ENCODE assay signal across 31 mouse cellular contexts in the genomic region with DNA sequence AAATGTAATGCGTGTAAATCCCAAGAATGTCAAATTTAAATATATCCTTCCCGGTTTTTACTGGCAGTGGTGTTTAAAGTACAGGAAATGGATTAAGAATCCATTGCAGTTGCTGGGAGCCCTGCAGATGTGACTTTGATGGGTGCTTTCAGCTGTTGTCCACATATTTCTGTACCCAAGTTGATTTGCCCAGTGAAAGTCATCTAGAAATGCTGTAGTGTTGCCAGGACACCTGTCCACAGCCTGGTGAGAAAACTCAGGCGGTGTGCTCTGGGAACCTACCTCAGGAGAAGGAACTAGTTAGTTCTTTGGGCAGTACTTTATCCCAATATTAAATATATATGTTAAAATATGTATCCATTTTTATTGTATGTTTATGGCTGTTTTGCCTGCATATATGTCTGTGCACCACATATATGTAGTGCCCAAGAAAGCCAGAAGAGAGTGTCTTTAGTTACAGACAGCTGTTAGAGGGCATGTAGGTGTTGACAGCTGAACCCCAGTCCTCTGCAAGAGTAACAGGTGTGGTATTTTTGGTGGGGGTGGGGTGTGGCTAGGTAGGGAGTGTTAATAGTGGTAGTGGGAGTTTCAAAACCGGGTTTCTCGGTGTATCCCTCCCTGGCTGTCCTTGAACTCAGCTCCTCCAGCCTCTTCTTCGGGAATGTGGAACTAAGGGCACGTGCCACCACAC. TPM values are rescaled to one million over a fixed set of nuclear protein-coding genes. Genes with fewer than 3 reads are reported as not detected.
"Had no signal": no experiment of that assay in that cellular context is flagged by ENCODE, and none has a peak within 500 bp of the region (broad histone marks: within the 10 kb centered on the region; RNA-seq: fewer than 3 reads in every experiment).

No protein-coding gene starts in this region.

- H3K27ac ChIP-seq: heart, adult 2 months; heart, embryonic 13.5 days; heart, embryonic 15.5 days; hindbrain, embryonic 12.5 days; hindbrain, embryonic 14.5 days; hindbrain, postnatal 0 days; kidney, embryonic 15.5 days; kidney, postnatal 0 days; limb, embryonic 12.5 days; liver, embryonic 13.5 days; liver, embryonic 15.5 days had no signal

- H3K9me3 ChIP-seq: heart, embryonic 13.5 days; heart, embryonic 15.5 days; hindbrain, embryonic 12.5 days; kidney, embryonic 15.5 days; limb, embryonic 12.5 days; liver, embryonic 13.5 days; liver, embryonic 15.5 days had no signal

- H3K4me1 ChIP-seq: hindbrain, embryonic 12.5 days; kidney, embryonic 15.5 days; limb, embryonic 12.5 days had no signal

- H3K9ac ChIP-seq: heart, embryonic 13.5 days; heart, embryonic 15.5 days; hindbrain, embryonic 12.5 days; hindbrain, embryonic 14.5 days; kidney, embryonic 15.5 days; limb, embryonic 12.5 days; liver, embryonic 13.5 days; liver, embryonic 15.5 days had no signal

- DNase-seq: gastrocnemius, postnatal 14 days; gastrocnemius, postnatal 36 days; heart, adult 2 months; heart, postnatal 14 days; heart, postnatal 36 days; kidney, adult 11 months; kidney, adult 2 months; kidney, adult 9 months; kidney, postnatal 14 days; kidney, postnatal 36 days; layer of hippocampus, adult 9-11 months; layer of hippocampus, postnatal 36 days; left cerebral cortex, postnatal 4 days; liver; liver, embryonic 13.5 days had no signal

- H3K4me2 ChIP-seq: heart, embryonic 11.5 days; heart, embryonic 13.5 days; heart, embryonic 15.5 days; hindbrain, embryonic 12.5 days; hindbrain, embryonic 14.5 days; kidney, embryonic 15.5 days; limb, embryonic 12.5 days; liver, embryonic 11.5 days; liver, embryonic 13.5 days; liver, embryonic 15.5 days had no signal

- ATAC-seq: hindbrain, postnatal 0 days; intestine, embryonic 16.5 days had no signal

- H3K4me3 ChIP-seq: heart, adult 2 months; heart, embryonic 13.5 days; heart, embryonic 15.5 days; hindbrain, embryonic 12.5 days; kidney, embryonic 15.5 days; limb, embryonic 12.5 days; liver, embryonic 13.5 days; liver, embryonic 15.5 days had no signal

- H3K27me3 ChIP-seq: heart, embryonic 13.5 days; heart, embryonic 15.5 days; hindbrain, embryonic 12.5 days; kidney, embryonic 15.5 days; limb, embryonic 12.5 days; liver, embryonic 13.5 days; liver, embryonic 15.5 days had no signal

RNA-seq across cellular contexts. Expression of gene Hal, which starts 25.7 kb away (rescaled TPM):
- total RNA-seq: hematopoietic stem cell, adult 5-6 weeks; hindbrain, postnatal 0 days; left cerebral cortex, adult 18-20 months; left cerebral cortex, postnatal 25 days had no signal
- polyA plus RNA-seq: heart, embryonic 11.5 days; heart, postnatal 0 days; hindbrain, embryonic 14.5 days; kidney, postnatal 0 days; limb, embryonic 12.5 days had no signal
